Mouse (Mus musculus): ENCODE results near the gene Cacna1h.
A peak's percentile ranks its signal among the peaks of the same experiment; 100 is the strongest.

The Cacna1h gene

DNA sequence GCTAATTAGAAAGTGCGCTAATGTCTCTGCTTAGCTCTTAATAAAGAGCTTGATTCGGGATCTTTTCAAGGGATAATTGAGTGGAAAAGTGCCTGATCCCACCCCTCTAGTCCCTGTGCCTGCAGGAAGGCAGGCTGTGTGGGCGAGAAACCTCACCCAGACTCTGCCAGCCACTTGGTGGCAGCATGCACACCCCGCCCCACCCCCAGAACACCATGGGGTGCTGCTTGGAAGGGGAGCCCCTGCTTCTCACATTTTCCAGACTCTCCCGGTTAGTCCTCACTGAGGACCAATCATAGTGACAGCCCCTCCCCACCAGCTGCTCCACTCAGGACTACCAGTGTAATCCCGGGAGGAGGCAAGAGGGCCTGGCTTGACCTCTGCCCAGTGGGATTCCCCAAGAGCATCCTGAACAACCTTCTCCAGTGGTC, 27.6 kb downstream of the Cacna1h start:
- DNase-seq: peak; percentile 59 to 65

GRCm38 (mm10) chr17:25405224-25405895, 28.2 kb downstream of the Cacna1h start:
- DNase-seq: no peak

- DNase-seq: no peak
Observed at GRCm38 (mm10) chr17:25404190-25404589, 29.4 kb downstream of the Cacna1h start.

DNA sequence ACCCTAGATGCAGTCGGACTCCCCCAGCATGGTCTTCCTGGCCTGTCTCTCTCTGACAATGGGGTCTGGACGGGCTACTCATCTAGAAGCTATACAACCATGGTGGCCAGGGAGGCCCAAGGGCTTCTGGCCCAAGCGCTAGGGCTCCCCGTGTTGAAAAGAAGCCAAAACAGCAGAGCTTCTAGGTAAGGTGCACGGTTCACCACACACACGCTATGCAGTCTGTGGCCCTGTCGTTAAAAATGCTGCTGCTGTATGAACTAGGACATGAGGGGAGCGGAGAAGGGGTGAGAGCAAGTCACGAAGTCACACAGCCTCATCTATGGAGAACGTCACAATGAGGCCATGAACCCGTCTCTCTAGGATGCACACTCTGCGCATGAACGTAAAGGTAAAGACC, 31.4 kb downstream of the Cacna1h start:
- no peak for DNase-seq

DNA sequence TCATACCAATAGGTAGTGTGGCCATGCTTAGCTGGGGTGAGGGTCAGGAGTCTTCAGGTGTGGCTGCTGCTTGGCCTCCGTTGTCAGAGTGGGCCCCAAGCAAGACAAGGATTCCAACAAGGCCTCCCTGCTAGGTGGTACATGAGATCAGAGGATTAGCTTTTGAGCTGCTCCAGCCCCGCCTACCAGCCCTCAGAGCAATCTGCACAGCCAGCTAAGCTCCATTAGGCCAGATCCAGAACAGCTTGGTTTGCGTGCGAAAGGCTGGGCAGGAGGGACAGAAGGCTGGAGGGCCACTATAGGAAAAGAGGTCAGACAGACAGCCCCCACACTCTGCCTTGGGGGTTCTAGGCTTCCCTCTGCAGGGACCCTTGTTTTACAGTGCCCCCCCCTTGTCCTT, 32.1 kb downstream of the Cacna1h start:
- peak; percentile 42 to 44 for DNase-seq

- DNase-seq: no peak
Observed at GRCm38 (mm10) chr17:25400443-25400842, 33.1 kb downstream of the Cacna1h start.

GRCm38 (mm10) chr17:25398520-25398838, 35.1 kb downstream of the Cacna1h start:
- DNase-seq: no peak

- DNase-seq: peak; percentile 93 to 96
Observed at GRCm38 (mm10) chr17:25397804-25398519, 35.6 kb downstream of the Cacna1h start.

- no peak for DNase-seq
Observed at GRCm38 (mm10) chr17:25394526-25394925, 39.1 kb downstream of the Cacna1h start.

GRCm38 (mm10) chr17:25374011-25374410, 59.6 kb downstream of the Cacna1h start:
- DNase-seq: peak; percentile 45 to 50

DNA sequence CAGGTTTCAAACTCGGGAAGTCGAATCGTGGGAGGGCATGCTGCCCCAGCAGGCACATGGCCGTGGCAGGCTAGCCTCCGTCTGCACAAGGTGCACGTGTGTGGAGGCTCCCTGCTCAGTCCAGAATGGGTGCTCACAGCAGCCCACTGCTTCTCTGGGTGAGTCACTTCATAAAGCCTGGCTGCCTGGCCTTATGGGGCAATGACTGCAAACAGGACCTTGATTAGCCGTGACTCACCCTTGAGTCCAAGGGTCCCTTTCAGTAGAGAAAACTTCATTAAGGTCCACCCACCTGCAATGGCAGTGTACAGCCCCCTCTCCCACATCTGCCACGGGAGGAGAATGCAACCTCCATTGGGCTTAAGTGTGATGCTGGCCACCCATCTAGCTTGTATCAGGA, 61.1 kb downstream of the Cacna1h start:
- DNase-seq: no peak

DNA sequence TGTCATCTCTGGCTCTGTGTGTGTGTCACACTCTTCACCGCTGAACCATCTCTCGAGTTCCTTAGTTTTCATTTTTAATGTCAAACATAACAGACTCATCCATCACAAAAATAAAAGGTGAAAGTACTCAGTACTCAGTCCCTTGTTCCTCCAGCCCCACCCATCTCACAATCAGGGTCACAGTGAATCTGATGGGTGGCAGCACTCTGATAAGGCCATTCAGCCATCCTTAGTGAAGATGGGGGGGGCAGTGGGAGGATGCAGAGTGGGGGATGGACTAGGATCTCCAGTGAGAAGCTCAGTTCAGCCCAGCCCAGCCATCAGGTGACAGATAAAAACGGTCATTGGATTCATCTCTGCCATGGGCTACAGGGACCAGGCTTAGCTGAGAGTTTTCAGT, 64.6 kb downstream of the Cacna1h start, which contains the start of gene Tpsg1:
Tpsg1 (plus strand) TSS at position 301 of the 400 bp plus-strand sequence.
- no peak for DNase-seq

DNA sequence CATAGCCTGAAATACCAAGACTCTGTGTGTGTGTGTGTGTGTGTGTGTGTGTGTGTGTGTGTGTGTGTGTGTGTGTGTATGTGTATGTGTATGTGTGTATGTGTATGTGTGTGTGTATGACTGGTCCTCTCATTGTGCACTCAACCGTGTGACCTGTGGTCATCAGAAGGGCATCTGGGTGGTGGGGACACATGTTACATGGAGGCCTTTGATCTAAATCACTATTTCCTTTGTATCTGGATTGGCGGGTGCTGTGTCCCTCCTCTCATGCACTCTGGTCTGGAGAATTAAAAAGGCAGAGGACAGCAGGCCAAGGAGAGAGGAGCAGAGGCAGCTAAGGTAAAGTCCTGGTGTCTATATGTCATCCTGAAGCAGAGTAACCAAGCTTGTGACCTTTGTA, 67.6 kb downstream of the Cacna1h start, which contains the start of gene Tpsb2:
Tpsb2 (plus strand) TSS at position 301 of the 400 bp plus-strand sequence.
- no peak for DNase-seq

GRCm38 (mm10) chr17:25363726-25364125, 69.9 kb downstream of the Cacna1h start:
- peak; percentile 71 to 74 for DNase-seq

GRCm38 (mm10) chr17:25361291-25361690, 72.3 kb downstream of the Cacna1h start:
- DNase-seq: peak; percentile 52 to 57

- no peak for DNase-seq
Observed at GRCm38 (mm10) chr17:25345462-25345861, 88.1 kb downstream of the Cacna1h start, which contains the start of gene Tpsab1. Gene Tpsab1, minus strand, starts transcription at chr17:25345562.

DNA sequence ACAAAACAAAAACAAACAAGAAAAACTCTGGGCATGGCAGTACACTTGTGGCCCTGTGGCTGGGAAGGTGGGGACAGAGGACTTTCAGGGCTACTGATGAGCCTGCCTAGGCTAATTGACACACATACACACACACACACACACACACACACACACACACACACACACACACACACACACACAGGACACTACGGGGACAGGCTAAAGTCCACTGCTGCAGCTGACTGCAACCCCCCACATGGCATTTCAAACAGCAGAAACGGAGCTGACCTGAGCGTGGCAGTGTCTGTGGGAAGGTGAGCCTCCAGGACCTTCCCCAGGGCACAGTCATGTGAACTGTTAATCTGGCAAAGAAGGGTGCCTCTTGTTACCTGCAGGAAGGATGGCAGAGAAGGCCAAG, 92.1 kb downstream of the Cacna1h start:
- DNase-seq: no peak

DNA sequence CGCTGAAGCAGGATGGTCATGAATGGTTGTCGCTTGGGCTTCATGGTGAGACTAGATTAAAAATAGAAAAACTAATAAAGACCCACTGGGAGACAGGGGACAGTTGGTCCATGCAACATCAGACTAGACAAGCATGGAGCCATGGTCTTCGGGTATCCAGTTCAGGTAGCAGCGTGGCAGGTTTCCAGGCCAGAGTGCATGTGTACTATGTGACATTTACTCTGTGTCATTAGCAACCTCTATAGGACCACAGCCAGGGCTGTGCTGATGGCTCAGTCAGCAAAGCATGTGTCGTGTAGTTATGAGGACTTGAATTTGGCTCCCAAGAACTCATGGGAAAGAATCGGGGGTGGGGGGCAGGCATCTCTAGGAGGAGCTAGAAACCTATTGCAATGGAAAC, 93.6 kb downstream of the Cacna1h start:
- DNase-seq: no peak

DNA sequence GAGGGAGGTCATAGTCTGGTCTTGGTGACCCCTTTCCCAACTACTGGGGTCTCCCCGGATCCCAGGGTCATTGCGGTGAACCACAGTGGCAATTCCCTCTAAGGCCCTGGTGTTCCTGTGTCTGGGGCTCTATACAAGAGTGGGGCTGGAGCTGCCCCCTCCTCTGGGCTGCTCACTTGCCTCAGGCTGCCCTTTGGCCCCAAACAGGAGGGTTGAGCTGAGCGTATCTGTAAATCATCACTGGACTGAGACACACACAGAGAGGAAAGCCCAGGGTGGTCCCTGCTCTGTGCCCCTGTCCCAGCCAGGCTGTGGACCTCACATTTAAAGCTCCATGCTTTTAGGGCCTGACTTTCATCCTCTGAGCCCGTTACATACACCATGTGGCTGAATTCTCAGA, 95.4 kb downstream of the Cacna1h start:
- no peak for DNase-seq

DNA sequence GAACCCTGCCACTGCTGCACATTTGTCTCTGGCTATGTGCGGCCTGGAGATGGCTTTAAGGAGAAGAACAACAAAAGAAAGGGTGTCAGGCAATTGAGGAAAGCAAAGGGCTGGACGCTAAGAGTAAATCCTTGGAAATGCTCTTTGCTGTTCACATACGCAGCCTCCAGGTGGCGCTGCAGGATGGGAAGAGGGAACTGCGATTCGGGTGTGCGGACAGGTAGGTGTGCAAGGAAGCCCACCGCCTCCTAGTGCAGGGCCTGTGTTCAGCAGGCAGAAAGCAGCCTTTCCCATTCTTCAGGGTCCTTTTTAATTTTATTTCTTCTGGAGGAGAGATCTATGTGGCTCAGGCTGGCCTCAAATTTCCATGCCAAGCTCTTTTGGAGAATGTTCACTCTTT, 99.6 kb downstream of the Cacna1h start:
- peak; percentile 88 to 91 for DNase-seq

GRCm38 (mm10) chr17:25332321-25332720, 101.3 kb downstream of the Cacna1h start:
- DNase-seq: no peak

Measured in cerebellum, postnatal 10 days (tissue).